Mouse (Mus musculus): ENCODE results near the gene Gp1bb.

- TF ChIP-seq CTCF (IDR thresholded peaks at IDR 0.05; ENCODE audit: low read depth): 0 out of 2 replicates have a peak, but pooled peaks have one; percentile 13
- TF ChIP-seq EP300 (IDR thresholded peaks at IDR 0.05; ENCODE audit: low read depth): no peak
These were observed 31.3 kb upstream of the Gp1bb start for GRCm38 (mm10) chr16:18653290-18654160.

Data from liver, embryonic 14.5 days (tissue).